Mouse (Mus musculus) forebrain, embryonic 11.5 days (tissue): ENCODE measurements around the gene Tmem63b. TPM values are rescaled to one million over a fixed set of nuclear protein-coding genes. Genes with fewer than 3 reads are reported as not detected.

Experiments used
- ATAC-seq: fragments of 200-750 bp; cut with Nextera tagmentation; replicated peaks from 2 replicates; pipeline ENCODE4 v1.8.0; 2017; ENCODE audit warnings: moderate TSS enrichment; ENCODE audit not compliant: low FRiP score
- DNase-seq: peaks from one replicate; pipeline ENCODE4 v3.0.0-alpha.2; 2017; ENCODE audit warnings: low spot score
- H3K27ac ChIP-seq: fragments of 300-500 bp; sonication (generic); 2 replicates; pipeline ENCODE4 v1.5.1; 2014; ENCODE audit warnings: low read depth, low read length
- H3K27me3 ChIP-seq: fragments of 300-500 bp; sonication (generic); 2 replicates; pipeline ENCODE4 v1.6.1; 2014; ENCODE audit warnings: mild to moderate bottlenecking, low read length, mixed read lengths; ENCODE audit not compliant: control insufficient read depth, insufficient read depth
- H3K36me3 ChIP-seq: fragments of 300-500 bp; sonication (generic); 2 replicates; pipeline ENCODE4 v1.6.1; 2014; ENCODE audit warnings: mild to moderate bottlenecking, low read length, moderate library complexity, mixed read lengths; ENCODE audit not compliant: control insufficient read depth, insufficient read depth
- H3K4me1 ChIP-seq: fragments of 300-500 bp; sonication (generic); replicated peaks from 2 replicates; pipeline ENCODE4 v1.6.1; 2014; ENCODE audit warnings: low read length, mixed read lengths; ENCODE audit not compliant: control insufficient read depth, insufficient read depth
- H3K4me2 ChIP-seq: fragments of 300-500 bp; sonication (generic); 2 replicates; pipeline ENCODE4 v1.6.1; 2014; ENCODE audit warnings: low read depth, mild to moderate bottlenecking, low read length, moderate library complexity, mixed read lengths; ENCODE audit not compliant: severe bottlenecking
- H3K4me3 ChIP-seq: fragments of 300-500 bp; sonication (generic); 2 replicates; pipeline ENCODE4 v1.5.1; 2014; ENCODE audit warnings: low read depth, low read length
- H3K9ac ChIP-seq: fragments of 300-500 bp; sonication (generic); 2 replicates; pipeline ENCODE4 v1.6.1; 2014; ENCODE audit warnings: low read length
- H3K9me3 ChIP-seq: fragments of 300-500 bp; sonication (generic); 2 replicates; pipeline ENCODE4 v1.6.1; 2016; ENCODE audit warnings: low read length, mixed read lengths; ENCODE audit not compliant: control insufficient read depth
- WGBS: fragments of 180-500 bp; shearing (Covaris S2); extraction: QIAGEN DNeasy Blood & Tissue Kit; methylation state at CpG from one replicate; pipeline ENCODE4 v1.1.7; 2014; 5-methylcytosine and 5-hydroxymethylcytosine counted together
- polyA plus RNA-seq: library from polyadenylated mRNA; unstranded; fragments of >200 nt; fragmentation: Nextera tagmentation; extraction: Ambion mirVana; gene quantifications from 2 replicates; pipeline ENCODE4 v1.2.1, GENCODE M21; 2014

The Tmem63b gene
- 49.8 and 54.5 TPM in 2 replicates for polyA plus RNA-seq

GRCm38 (mm10) chr17:45686716-45687115 is at the start of gene Tmem63b:
Gene Tmem63b, minus strand, starts transcription at chr17:45686905.
- ATAC-seq (no peak), DNase-seq (no peak)
- peak within 1 kb of the TSS; percentile 76; the same call in 1 of the 2 replicates for H3K27ac ChIP-seq
- H3K27me3 ChIP-seq, result no peaks in the 10 kb centered on the region
- H3K4me3 ChIP-seq, result peak within 1 kb of the TSS; percentile 56
- H3K9me3 ChIP-seq, result no peaks in the 10 kb centered on the region
- peak within 1 kb of the TSS; percentile 87 for H3K4me2 ChIP-seq
- H3K9ac ChIP-seq, result peak within 1 kb of the TSS; percentile 84
- H3K36me3 ChIP-seq, result no peaks in the 10 kb centered on the region; the same call in 1 of the 2 replicates
- 9% methylated on average over 12 of the region's 12 CpGs for WGBS
- peaks cover 13% of the 10 kb centered on the region for H3K4me1 ChIP-seq

- H3K9ac ChIP-seq, result peak overlapping the region; percentile 79
- no peaks in the 10 kb centered on the region for H3K36me3 ChIP-seq
- 6% methylated on average over 10 of the region's 10 CpGs for WGBS
- ATAC-seq (peak; percentile 16; the same call in 1 of the 2 replicates), DNase-seq (peak; percentile 90)
- H3K4me2 ChIP-seq, result peak overlapping the region; percentile 73
- peak overlapping the region; percentile 39 for H3K4me3 ChIP-seq
- no peaks in the 10 kb centered on the region for H3K9me3 ChIP-seq
- H3K27me3 ChIP-seq, result peaks cover 3% of the 10 kb centered on the region; the same call in 1 of the 2 replicates
- peaks cover 40% of the 10 kb centered on the region for H3K4me1 ChIP-seq
- H3K27ac ChIP-seq, result peak overlapping the region; percentile 93
These were observed 48.9 kb upstream of the Tmem63b start for GRCm38 (mm10) chr17:45735382-45736310.

GRCm38 (mm10) chr17:45734881-45735280 is 48.2 kb upstream of the Tmem63b start:
- Histone ChIP-seq H3K9me3 (no peaks in the 10 kb centered on the region), H3K4me3 (no peak overlapping the region), H3K36me3 (no peaks in the 10 kb centered on the region), H3K27me3 (peaks cover 3% of the 10 kb centered on the region; the same call in 1 of the 2 replicates), H3K9ac (peak overlapping the region; percentile 67), H3K27ac (peak overlapping the region; percentile 93; the same call in 1 of the 2 replicates), H3K4me1 (peaks cover 40% of the 10 kb centered on the region), H3K4me2 (peak overlapping the region; percentile 75; the same call in 1 of the 2 replicates)
- DNase-seq, result peak; percentile 64
- no peak for ATAC-seq
- WGBS, result 50% methylated on average over 4 of the region's 4 CpGs

- Histone ChIP-seq H3K4me2 (peak overlapping the region; percentile 75), H3K27me3 (peaks cover 3% of the 10 kb centered on the region; the same call in 1 of the 2 replicates), H3K9me3 (no peaks in the 10 kb centered on the region), H3K9ac (peak overlapping the region; percentile 67), H3K4me3 (peak overlapping the region; percentile 26; the same call in 1 of the 2 replicates), H3K4me1 (peaks cover 40% of the 10 kb centered on the region), H3K27ac (peak overlapping the region; percentile 68), H3K36me3 (no peaks in the 10 kb centered on the region)
- no peak for ATAC-seq
- no peak for DNase-seq
- WGBS, result 2% methylated on average over 3 of the region's 3 CpGs
These were observed 47.6 kb upstream of the Tmem63b start for GRCm38 (mm10) chr17:45734333-45734732.

- Histone ChIP-seq H3K9me3 (no peaks in the 10 kb centered on the region), H3K36me3 (no peaks in the 10 kb centered on the region), H3K27me3 (peaks cover 3% of the 10 kb centered on the region; the same call in 1 of the 2 replicates), H3K4me1 (peaks cover 40% of the 10 kb centered on the region), H3K9ac (peak within 1 kb of the TSS; percentile 67), H3K27ac (peak within 1 kb of the TSS; percentile 68), H3K4me3 (peak within 1 kb of the TSS; percentile 26), H3K4me2 (peak within 1 kb of the TSS; percentile 75)
- 1% methylated on average over 40 of the region's 41 CpGs for WGBS
- ATAC-seq, result peak; percentile 58
- DNase-seq, result peak; percentile 91
These were observed 47.1 kb upstream of the Tmem63b start, which contains the start of gene 1600014C23Rik for GRCm38 (mm10) chr17:45733735-45734301. Gene 1600014C23Rik, minus strand, starts transcription at chr17:45733844.

GRCm38 (mm10) chr17:45733038-45733734 is 46.5 kb upstream of the Tmem63b start:
- Histone ChIP-seq H3K4me2 (peak overlapping the region; percentile 75), H3K9ac (peak overlapping the region; percentile 67), H3K27ac (no peak overlapping the region), H3K9me3 (no peaks in the 10 kb centered on the region), H3K4me3 (peak overlapping the region; percentile 26), H3K27me3 (peaks cover 3% of the 10 kb centered on the region; the same call in 1 of the 2 replicates), H3K36me3 (no peaks in the 10 kb centered on the region), H3K4me1 (peaks cover 40% of the 10 kb centered on the region)
- WGBS, result 53% methylated on average over 19 of the region's 19 CpGs
- DNase-seq (peak; percentile 70), ATAC-seq (no peak; the same call in 1 of the 2 replicates)

- Histone ChIP-seq H3K27ac (no peak overlapping the region), H3K4me2 (no peak overlapping the region), H3K36me3 (no peaks in the 10 kb centered on the region), H3K4me1 (peaks cover 33% of the 10 kb centered on the region), H3K9me3 (no peaks in the 10 kb centered on the region), H3K27me3 (peaks cover 3% of the 10 kb centered on the region; the same call in 1 of the 2 replicates), H3K4me3 (no peak overlapping the region), H3K9ac (no peak overlapping the region)
- no peak for ATAC-seq
- DNase-seq, result peak; percentile 93
- 20% methylated on average over 9 of the region's 9 CpGs for WGBS
These were observed 44.6 kb upstream of the Tmem63b start for GRCm38 (mm10) chr17:45731172-45731864.
